Mouse (Mus musculus) lung, postnatal 0 days (tissue): ENCODE data around the gene Tmem50b.

ENCODE experiments used
- CTCF ChIP-seq: IDR thresholded peaks from 2 replicates; pipeline ENCODE4 v1.5.1; 2016; ENCODE audit warnings: antibody characterized with exemption, mild to moderate bottlenecking
- EP300 ChIP-seq: IDR thresholded peaks from 2 replicates; pipeline ENCODE4 v1.6.1; 2016; ENCODE audit warnings: antibody characterized with exemption, mild to moderate bottlenecking, control low read depth

- TF ChIP-seq CTCF = no peak
- no peak for TF ChIP-seq EP300
Observed at GRCm38 (mm10) chr16:91548586-91548985, 49.0 kb downstream of the Tmem50b start.
